Mouse (Mus musculus) megakaryocyte, embryonic 14.5 days (primary cell): Measurements from ENCODE around the gene Uqcrfs1. TPM values are rescaled to one million over a fixed set of nuclear protein-coding genes. Genes with fewer than 3 reads are reported as not detected.

Source experiments
- H3K27me3 ChIP-seq: replicated peaks from 2 replicates; pipeline ENCODE3; 2012; ENCODE audit warnings: inconsistent platforms
- H3K36me3 ChIP-seq: replicated peaks from 2 replicates; pipeline ENCODE3; 2012; ENCODE audit warnings: low read length, inconsistent platforms, mixed read lengths
- H3K4me1 ChIP-seq: 2 replicates; pipeline ENCODE4 v1.6.1; 2012; ENCODE audit warnings: inconsistent platforms
- H3K4me3 ChIP-seq: replicated peaks from 2 replicates; pipeline ENCODE3; 2012; ENCODE audit warnings: moderate library complexity, mild to moderate bottlenecking, inconsistent platforms
- H3K9me3 ChIP-seq: 2 replicates; pipeline ENCODE4 v1.6.1; 2012; ENCODE audit warnings: inconsistent platforms
- FLI1 ChIP-seq: IDR thresholded peaks from 2 replicates; pipeline ENCODE4 v1.6.1; 2012; ENCODE audit warnings: low read length, inconsistent platforms, mixed read lengths
- GATA1 ChIP-seq: IDR thresholded peaks from 3 replicates; pipeline ENCODE4 v1.6.1; 2012; ENCODE audit warnings: mixed read lengths, low read length, inconsistent platforms, borderline replicate concordance
- polyA plus RNA-seq: library from polyadenylated mRNA; stranded (reverse); fragments of >175 nt; gene quantifications from 2 replicates; pipeline ENCODE4 v1.2.3, GENCODE M21; 2012; ENCODE audit warnings: low replicate concordance; ENCODE audit not compliant: insufficient read depth

Uqcrfs1 gene
- 67.5 and 69.2 TPM in 2 replicates for polyA plus RNA-seq

DNA sequence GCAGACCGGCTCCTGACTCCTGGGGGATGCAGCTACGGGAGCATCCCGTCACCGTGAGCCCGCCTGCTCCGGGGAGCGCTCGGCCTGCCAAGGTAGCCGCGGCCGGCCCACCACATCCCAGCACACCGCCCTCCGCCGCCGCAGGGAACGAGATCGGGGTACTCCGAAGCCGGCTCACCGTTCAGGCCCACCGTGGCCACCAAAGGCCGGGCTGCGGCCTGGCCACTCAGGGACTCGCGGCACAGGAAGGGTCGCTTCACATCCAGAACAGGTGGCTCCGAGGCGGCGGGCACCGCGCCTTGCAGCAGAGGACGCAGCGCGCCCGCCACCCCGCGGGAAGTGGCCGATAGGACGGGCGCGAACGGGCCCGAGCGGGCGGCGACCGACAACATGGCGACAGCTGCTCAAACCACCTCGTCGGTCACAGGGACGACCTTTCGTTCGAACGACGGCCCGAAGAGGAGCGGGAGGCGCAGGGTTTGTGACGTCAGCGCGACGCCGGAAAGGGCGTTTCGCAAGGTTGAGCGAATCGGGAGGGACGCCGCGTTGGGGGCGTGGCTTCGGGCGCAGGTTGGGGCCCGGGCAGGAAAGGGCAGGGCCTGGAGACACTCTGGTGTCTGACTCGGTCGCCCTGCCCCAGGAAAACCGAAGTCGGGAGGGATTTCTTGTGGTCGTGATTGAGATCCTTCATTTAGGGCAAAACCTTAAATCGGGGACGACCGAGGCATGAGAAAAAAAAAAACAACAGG lies at the start of gene Uqcrfs1:
Gene Uqcrfs1 (minus strand): TSS at position 507 of the 749 bp plus-strand sequence.
- TF ChIP-seq GATA1 (no peak), FLI1 (no peak)
- Histone ChIP-seq H3K9me3 (no peaks in the 10 kb centered on the region), H3K4me3 (peak within 1 kb of the TSS; percentile 98), H3K27me3 (peaks cover 18% of the 10 kb centered on the region), H3K36me3 (peaks cover 14% of the 10 kb centered on the region), H3K4me1 (peaks cover 17% of the 10 kb centered on the region)

DNA sequence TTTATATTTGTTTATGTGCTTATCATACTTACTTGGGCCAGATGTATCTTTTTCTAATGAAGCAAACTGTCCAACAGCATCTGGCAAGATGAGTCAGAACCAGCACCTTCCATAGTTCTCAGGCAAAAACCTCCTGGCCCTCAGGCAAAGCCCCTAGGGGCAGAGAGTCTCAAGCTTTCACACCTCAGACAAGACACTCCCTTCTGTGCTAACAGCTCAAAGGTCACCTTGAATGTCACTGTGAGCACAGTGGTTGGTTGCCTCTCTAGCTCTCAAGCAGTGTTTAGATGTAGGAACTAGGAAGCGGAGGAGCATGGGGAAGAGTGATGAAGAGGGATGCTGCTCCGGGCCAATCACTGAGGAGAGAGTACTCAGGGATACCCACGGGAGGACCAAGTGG lies 40.6 kb upstream of the Uqcrfs1 start:
- no peaks in the 10 kb centered on the region for H3K9me3 ChIP-seq
- TF ChIP-seq GATA1, result no peak
- no peak for TF ChIP-seq FLI1

DNA sequence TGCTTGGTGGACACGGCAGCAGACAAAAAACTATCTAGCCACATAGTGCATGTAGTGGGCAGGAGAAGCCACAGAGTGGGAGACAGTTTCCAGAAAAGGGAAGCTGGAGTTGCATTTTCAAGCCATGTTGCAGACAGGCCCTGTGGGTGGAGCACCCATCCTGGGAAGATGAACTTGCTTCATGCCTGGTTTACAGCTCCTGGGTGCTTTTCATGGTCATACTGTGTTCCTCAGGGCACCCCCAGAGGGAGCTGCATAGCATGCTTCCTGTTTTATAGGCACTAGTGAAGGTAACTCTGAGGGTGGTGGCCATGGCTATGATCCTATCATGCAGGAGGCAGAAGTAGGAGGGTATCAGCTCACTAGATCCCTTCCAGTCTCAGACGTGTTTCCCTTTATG lies 37.4 kb upstream of the Uqcrfs1 start:
- Histone ChIP-seq H3K9me3 (no peaks in the 10 kb centered on the region), H3K36me3 (no peaks in the 10 kb centered on the region), H3K4me3 (no peak overlapping the region), H3K4me1 (no peaks in the 10 kb centered on the region), H3K27me3 (peaks cover 4% of the 10 kb centered on the region)
- TF ChIP-seq GATA1, result no peak
- no peak for TF ChIP-seq FLI1

More for the DNA sequence above, 40.6 kb upstream of the Uqcrfs1 start:
- Histone ChIP-seq H3K4me1 (no peaks in the 10 kb centered on the region), H3K4me3 (no peak overlapping the region), H3K36me3 (no peaks in the 10 kb centered on the region), H3K27me3 (peaks cover 2% of the 10 kb centered on the region)

DNA sequence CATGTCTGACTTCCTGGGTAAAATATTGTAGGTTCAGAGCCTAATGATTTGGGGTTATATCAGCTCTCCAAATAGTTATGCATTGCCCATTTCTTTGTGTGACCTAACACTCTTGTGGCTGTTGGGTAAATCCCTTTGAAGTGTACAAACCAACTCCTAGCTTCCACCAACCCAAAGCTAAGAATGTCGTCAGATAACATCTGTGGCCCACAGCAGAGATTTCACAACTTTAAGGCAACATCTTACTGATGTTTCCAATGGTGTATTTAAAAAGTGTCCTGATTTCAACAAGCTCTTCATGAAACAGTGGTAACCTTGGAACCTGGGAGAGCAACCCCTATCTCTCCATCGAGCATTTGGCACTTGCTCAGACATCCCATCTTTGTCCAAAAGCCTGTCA lies 33.6 kb upstream of the Uqcrfs1 start:
- Histone ChIP-seq H3K4me1 (peaks cover 6% of the 10 kb centered on the region), H3K36me3 (no peaks in the 10 kb centered on the region), H3K27me3 (peaks cover 2% of the 10 kb centered on the region), H3K9me3 (no peaks in the 10 kb centered on the region), H3K4me3 (no peak overlapping the region)
- TF ChIP-seq FLI1 (no peak), GATA1 (no peak)

DNA sequence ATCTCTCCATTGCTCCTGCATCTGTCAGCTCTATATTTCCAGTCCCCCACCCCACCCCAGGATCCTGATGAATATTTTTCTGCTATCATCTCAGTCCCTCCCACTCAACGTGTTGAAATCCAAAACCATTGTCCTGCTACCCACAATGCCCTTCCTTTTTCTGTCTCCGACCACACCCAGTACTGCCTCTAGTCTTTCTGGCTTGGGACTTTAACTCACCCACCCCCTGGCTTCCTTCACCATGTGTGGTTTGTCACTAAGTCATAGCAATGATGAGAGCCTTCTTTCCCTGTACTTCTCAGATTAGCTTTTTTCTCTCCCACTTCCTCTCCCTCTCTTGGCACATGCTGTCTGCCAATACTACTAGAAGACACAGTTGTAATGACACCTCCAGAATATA lies 31.7 kb upstream of the Uqcrfs1 start:
- TF ChIP-seq GATA1, result no peak
- TF ChIP-seq FLI1, result no peak

DNA sequence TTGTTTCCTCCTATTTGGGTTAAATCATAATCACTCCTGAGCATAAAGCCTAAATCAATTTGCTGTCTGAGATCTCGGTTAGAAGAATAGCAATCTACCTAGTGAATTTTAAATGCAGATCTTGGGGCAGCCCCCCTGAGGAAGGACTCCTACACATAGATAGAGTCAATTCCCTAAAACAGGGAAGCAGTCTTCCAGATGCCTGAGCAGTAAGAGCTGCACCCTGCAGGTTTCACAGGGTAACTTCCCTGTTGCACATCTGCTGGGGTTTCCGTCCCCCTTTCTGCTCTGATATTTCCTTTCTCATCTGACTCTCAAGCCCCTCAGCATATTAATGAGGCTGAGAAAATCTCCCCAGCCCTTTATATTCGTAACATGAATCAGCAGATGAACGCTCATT lies 27.8 kb upstream of the Uqcrfs1 start:
- TF ChIP-seq GATA1 (no peak), FLI1 (no peak)
- no peak overlapping the region for H3K4me3 ChIP-seq
- H3K4me1 ChIP-seq, result peaks cover 6% of the 10 kb centered on the region
- H3K9me3 ChIP-seq, result no peaks in the 10 kb centered on the region
- H3K36me3 ChIP-seq, result no peaks in the 10 kb centered on the region
- no peaks in the 10 kb centered on the region for H3K27me3 ChIP-seq

More for the DNA sequence above, 31.7 kb upstream of the Uqcrfs1 start:
- H3K4me1 ChIP-seq, result peaks cover 6% of the 10 kb centered on the region
- no peaks in the 10 kb centered on the region for H3K9me3 ChIP-seq
- H3K36me3 ChIP-seq, result no peaks in the 10 kb centered on the region
- no peak overlapping the region for H3K4me3 ChIP-seq
- H3K27me3 ChIP-seq, result peaks cover 2% of the 10 kb centered on the region

DNA sequence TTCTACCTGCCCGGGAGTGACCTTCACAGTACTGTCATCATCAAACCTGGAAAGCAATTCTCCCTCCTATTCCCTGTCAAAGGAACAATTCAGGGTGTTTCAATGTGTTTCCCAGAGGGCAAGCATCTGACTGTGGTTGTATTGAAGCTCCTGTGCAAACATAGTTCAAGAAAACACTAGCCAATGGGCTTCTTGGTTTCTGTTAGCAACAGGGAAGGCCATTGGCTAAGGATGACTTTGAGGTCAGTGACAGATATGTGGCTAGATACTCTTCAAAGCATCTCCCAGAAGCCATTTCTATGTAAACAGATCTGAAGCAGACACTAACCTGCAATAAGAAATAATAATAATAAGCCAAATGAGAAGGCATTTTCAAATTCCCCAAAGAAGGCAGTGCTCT lies 25.0 kb upstream of the Uqcrfs1 start:
- H3K36me3 ChIP-seq, result no peaks in the 10 kb centered on the region
- peaks cover 7% of the 10 kb centered on the region for H3K27me3 ChIP-seq
- H3K4me3 ChIP-seq, result no peak overlapping the region
- H3K4me1 ChIP-seq, result peaks cover 3% of the 10 kb centered on the region; the same call in 1 of the 2 replicates
- TF ChIP-seq GATA1, result no peak
- TF ChIP-seq FLI1, result no peak
- H3K9me3 ChIP-seq, result no peaks in the 10 kb centered on the region

DNA sequence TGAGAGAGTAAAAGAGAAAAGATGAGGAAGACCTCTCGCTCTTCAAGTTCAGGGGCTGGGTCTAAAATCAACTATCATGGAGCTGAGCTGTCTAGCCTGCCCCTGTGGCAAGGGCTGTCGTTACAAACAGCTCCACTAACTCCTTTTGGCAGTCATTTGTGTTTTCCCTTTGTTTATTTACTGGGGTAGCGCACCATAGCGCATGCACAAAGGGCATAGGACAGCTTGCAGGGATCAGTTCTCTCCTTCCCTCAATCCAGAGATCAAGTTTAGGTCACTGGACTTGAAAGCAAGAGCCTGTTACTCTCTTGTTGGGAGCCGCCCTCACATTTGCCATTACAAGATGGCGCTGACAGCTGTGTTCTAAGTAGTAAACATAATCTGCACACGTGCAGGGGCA lies 22.4 kb upstream of the Uqcrfs1 start:
- Histone ChIP-seq H3K4me1 (peaks cover 3% of the 10 kb centered on the region; the same call in 1 of the 2 replicates), H3K36me3 (no peaks in the 10 kb centered on the region), H3K27me3 (peaks cover 15% of the 10 kb centered on the region), H3K9me3 (no peaks in the 10 kb centered on the region), H3K4me3 (no peak overlapping the region)
- TF ChIP-seq FLI1 (no peak), GATA1 (no peak)

DNA sequence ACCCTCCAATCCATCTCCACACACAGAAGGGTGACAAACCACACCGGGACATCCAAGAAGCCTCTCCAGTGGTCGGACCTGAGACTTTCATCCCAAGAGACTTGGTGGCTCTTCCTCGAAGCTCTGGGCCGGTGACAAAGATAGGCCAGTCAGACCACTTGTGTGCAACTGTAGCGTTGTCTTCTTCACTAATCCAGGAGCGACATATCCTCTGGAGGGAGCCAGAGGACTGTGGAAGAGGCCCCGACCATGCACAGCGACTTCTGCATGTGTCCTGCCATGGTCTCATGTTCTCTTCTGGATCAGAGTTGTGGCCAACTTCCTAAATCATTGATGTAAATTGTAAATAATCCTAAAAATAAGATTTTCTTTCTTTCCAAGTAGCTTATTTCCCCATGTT lies 21.6 kb upstream of the Uqcrfs1 start:
- Histone ChIP-seq H3K36me3 (no peaks in the 10 kb centered on the region), H3K27me3 (peaks cover 15% of the 10 kb centered on the region), H3K4me1 (peaks cover 3% of the 10 kb centered on the region; the same call in 1 of the 2 replicates), H3K4me3 (no peak overlapping the region), H3K9me3 (no peaks in the 10 kb centered on the region)
- TF ChIP-seq FLI1, result no peak
- no peak for TF ChIP-seq GATA1

DNA sequence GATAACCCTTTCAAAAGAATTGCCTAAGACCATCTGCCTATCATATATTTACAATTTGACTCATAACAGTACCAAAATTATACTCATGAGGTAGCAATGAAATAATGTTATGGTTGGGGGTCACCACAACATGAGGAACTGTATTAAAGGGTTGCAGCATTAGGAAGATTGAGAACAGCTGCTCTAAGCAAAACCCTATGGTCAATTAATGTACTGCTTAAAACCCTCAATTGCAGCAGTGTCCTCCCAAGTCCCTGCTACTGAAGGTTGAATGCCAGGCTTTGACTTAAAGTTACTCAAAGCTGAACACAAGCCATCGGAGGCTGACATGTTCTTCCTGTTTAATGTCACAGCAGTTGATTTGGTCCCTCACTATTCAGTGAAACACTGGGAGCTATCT lies 15.4 kb upstream of the Uqcrfs1 start:
- no peaks in the 10 kb centered on the region for H3K36me3 ChIP-seq
- H3K4me3 ChIP-seq, result no peak overlapping the region
- TF ChIP-seq FLI1 (no peak), GATA1 (no peak)
- H3K4me1 ChIP-seq, result no peaks in the 10 kb centered on the region
- H3K27me3 ChIP-seq, result peaks cover 10% of the 10 kb centered on the region
- no peaks in the 10 kb centered on the region for H3K9me3 ChIP-seq
